Mouse (Mus musculus) midbrain, embryonic 12.5 days (tissue): ENCODE measurements at regions not wholly inside any gene's neighbourhood (a gene's known extent, or its start where the extent isn't known, plus 50 kb on each side); places are given as distances from the start of the nearest gene placed in this dataset.

ENCODE experiments used
- ATAC-seq: fragments of 200-750 bp; cut with Nextera tagmentation; 2 replicates; pipeline ENCODE4 v1.8.0; 2017; ENCODE audit warnings: low read depth, moderate TSS enrichment, moderate library complexity; ENCODE audit not compliant: low FRiP score
- H3K27ac ChIP-seq: fragments of 300-500 bp; sonication (generic); replicated peaks from 2 replicates; pipeline ENCODE4 v1.5.1; 2016; ENCODE audit warnings: mild to moderate bottlenecking
- H3K27me3 ChIP-seq: fragments of 300-500 bp; sonication (generic); 2 replicates; pipeline ENCODE4 v1.6.1; 2016; ENCODE audit warnings: mild to moderate bottlenecking
- H3K36me3 ChIP-seq: fragments of 300-500 bp; sonication (generic); 2 replicates; pipeline ENCODE4 v1.6.1; 2016
- H3K4me1 ChIP-seq: fragments of 300-500 bp; sonication (generic); 2 replicates; pipeline ENCODE4 v1.6.1; 2016
- H3K4me2 ChIP-seq: fragments of 300-500 bp; sonication (generic); replicated peaks from 2 replicates; pipeline ENCODE4 v1.6.1; 2016; ENCODE audit warnings: mild to moderate bottlenecking, moderate library complexity
- H3K4me3 ChIP-seq: fragments of 300-500 bp; sonication (generic); 2 replicates; pipeline ENCODE4 v1.5.1; 2016; ENCODE audit warnings: mild to moderate bottlenecking
- H3K9ac ChIP-seq: fragments of 300-500 bp; sonication (generic); replicated peaks from 2 replicates; pipeline ENCODE4 v1.6.1; 2016; ENCODE audit warnings: mild to moderate bottlenecking, moderate library complexity
- H3K9me3 ChIP-seq: fragments of 300-500 bp; sonication (generic); 2 replicates; pipeline ENCODE4 v1.6.1; 2016; ENCODE audit warnings: mild to moderate bottlenecking
- WGBS: fragments of 180-500 bp; shearing (Covaris S2); methylation state at CpG from one replicate; pipeline ENCODE4 v1.1.7; 2016; 5-methylcytosine and 5-hydroxymethylcytosine counted together

- Histone ChIP-seq H3K27ac (no peak overlapping the region), H3K4me1 (no peaks in the 10 kb centered on the region), H3K4me2 (no peak overlapping the region), H3K4me3 (no peak overlapping the region), H3K27me3 (no peaks in the 10 kb centered on the region), H3K9ac (no peak overlapping the region), H3K9me3 (no peaks in the 10 kb centered on the region), H3K36me3 (no peaks in the 10 kb centered on the region)
- ATAC-seq = no peak
- WGBS = 86% methylated on average over 4 of the region's 4 CpGs
Observed at GRCm38 (mm10) chr6:50957328-50957900, 303.2 kb upstream of the Npvf start.

- Histone ChIP-seq H3K4me2 (no peak overlapping the region), H3K9ac (no peak overlapping the region), H3K27ac (no peak overlapping the region), H3K4me1 (no peaks in the 10 kb centered on the region), H3K4me3 (no peak overlapping the region), H3K9me3 (no peaks in the 10 kb centered on the region), H3K27me3 (no peaks in the 10 kb centered on the region), H3K36me3 (no peaks in the 10 kb centered on the region)
- ATAC-seq = no peak
- 84% methylated on average over 5 of the region's 5 CpGs for WGBS
Observed at GRCm38 (mm10) chr6:50960341-50960740, 306.1 kb upstream of the Npvf start.

GRCm38 (mm10) chr6:50961592-50961991, 307.4 kb upstream of the Npvf start:
- no peaks in the 10 kb centered on the region for H3K9me3 ChIP-seq
- no peak for ATAC-seq
- H3K4me2 ChIP-seq = no peak overlapping the region
- H3K36me3 ChIP-seq = no peaks in the 10 kb centered on the region
- 75% methylated on average over 6 of the region's 6 CpGs for WGBS
- no peaks in the 10 kb centered on the region for H3K27me3 ChIP-seq
- H3K9ac ChIP-seq = no peak overlapping the region
- peak overlapping the region; percentile 25; the same call in 1 of the 2 replicates for H3K27ac ChIP-seq
- no peaks in the 10 kb centered on the region for H3K4me1 ChIP-seq
- no peak overlapping the region for H3K4me3 ChIP-seq

DNA sequence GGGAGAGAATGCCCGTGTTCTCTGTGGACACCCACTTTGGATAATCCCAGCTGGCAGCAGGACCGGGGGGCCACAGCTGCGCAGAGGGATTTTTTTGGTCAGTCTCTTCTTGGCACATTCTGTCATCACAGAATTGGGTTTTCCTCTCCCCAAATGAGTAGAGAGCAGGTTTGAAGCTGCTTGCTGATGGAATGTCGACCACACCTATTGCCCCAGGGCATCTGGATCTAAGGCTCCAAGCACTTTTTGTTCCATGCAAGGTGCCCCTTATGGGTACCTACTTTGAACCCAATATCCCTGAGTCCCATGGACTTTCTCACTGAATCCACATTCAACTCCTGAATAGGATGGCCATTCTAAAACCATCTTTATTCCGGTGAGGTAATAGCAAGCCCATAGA, 314.3 kb upstream of the Npvf start:
- WGBS = 89% methylated on average over 5 of the region's 5 CpGs

DNA sequence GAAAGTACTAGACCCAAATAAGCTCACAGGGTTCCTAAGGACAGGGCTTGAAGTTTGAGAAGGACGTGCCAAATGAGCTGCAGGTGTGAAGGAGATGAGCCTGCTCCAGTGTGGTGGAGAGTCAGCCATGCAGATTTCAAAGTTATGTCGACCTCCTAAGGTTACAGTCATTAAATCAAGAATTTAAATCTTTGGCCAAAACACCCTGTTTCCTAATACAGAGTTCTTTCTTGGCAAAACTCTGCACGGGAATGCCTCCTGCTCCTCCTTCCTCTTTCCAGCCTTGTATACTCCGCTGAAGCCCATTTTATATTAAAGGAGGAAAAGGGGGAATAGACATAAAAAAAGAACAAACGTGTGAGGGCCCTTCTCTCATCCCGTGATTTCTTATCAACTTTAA, 315.1 kb upstream of the Npvf start:
- no peak for ATAC-seq

More for the DNA sequence above, 314.3 kb upstream of the Npvf start:
- H3K4me3 ChIP-seq = no peak overlapping the region
- H3K9me3 ChIP-seq = no peaks in the 10 kb centered on the region
- H3K4me1 ChIP-seq = no peaks in the 10 kb centered on the region
- no peaks in the 10 kb centered on the region for H3K27me3 ChIP-seq
- no peak for ATAC-seq
- H3K27ac ChIP-seq = no peak overlapping the region
- no peaks in the 10 kb centered on the region for H3K36me3 ChIP-seq
- H3K4me2 ChIP-seq = no peak overlapping the region
- no peak overlapping the region for H3K9ac ChIP-seq

DNA sequence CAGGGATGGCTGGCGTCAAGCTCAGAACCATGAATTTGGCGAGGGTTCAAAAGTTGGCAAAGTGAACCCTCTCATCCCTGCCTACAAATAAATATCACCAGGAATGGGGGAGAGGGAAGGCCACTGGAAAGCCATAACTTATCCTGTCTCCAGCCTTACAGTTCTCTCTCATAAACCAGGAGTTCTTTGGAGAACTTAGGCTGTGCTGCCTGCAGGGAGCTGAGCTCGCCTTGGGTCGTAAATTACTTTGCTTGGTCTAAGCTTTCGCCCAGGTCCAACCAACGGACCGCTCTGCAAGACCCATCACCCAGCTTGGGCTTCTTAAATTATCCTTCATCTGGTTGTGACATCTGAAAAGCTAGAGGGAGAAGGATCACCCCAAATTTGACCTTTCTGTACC, 315.8 kb upstream of the Npvf start:
- Histone ChIP-seq H3K4me3 (no peak overlapping the region), H3K36me3 (no peaks in the 10 kb centered on the region), H3K4me2 (no peak overlapping the region), H3K27ac (no peak overlapping the region), H3K9ac (no peak overlapping the region), H3K9me3 (no peaks in the 10 kb centered on the region), H3K4me1 (no peaks in the 10 kb centered on the region), H3K27me3 (no peaks in the 10 kb centered on the region)
- WGBS = 87% methylated on average over 7 of the region's 7 CpGs
- ATAC-seq = no peak

More for the DNA sequence above, 315.1 kb upstream of the Npvf start:
- no peaks in the 10 kb centered on the region for H3K9me3 ChIP-seq
- no peaks in the 10 kb centered on the region for H3K4me1 ChIP-seq
- H3K27ac ChIP-seq = no peak overlapping the region
- no peak overlapping the region for H3K9ac ChIP-seq
- no peaks in the 10 kb centered on the region for H3K27me3 ChIP-seq
- no peak overlapping the region for H3K4me2 ChIP-seq
- 70% methylated on average over 6 of the region's 6 CpGs for WGBS
- no peak overlapping the region for H3K4me3 ChIP-seq
- H3K36me3 ChIP-seq = no peaks in the 10 kb centered on the region

DNA sequence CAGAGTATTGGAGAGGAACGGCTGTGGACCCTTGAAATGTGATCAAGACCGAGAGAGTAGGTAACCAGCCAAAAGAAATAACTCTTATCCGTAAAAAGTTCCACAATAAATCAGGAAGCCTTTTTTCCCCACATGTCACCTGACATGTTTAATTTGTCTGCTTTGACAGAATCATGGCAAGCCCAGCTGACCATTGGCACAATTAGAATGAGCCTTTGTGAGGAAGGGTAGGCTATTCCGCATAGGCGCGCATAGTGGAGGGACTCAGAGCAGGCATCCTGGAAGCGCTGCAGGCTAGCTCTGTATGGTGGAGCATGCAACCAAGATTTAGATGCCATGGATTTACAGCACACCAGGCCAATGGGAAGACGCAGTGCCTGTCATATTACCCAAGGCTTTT, 316.5 kb upstream of the Npvf start:
- H3K27ac ChIP-seq = no peak overlapping the region
- no peak overlapping the region for H3K4me2 ChIP-seq
- H3K4me1 ChIP-seq = no peaks in the 10 kb centered on the region
- no peak overlapping the region for H3K9ac ChIP-seq
- no peak for ATAC-seq
- no peaks in the 10 kb centered on the region for H3K27me3 ChIP-seq
- no peaks in the 10 kb centered on the region for H3K36me3 ChIP-seq
- no peak overlapping the region for H3K4me3 ChIP-seq
- no peaks in the 10 kb centered on the region for H3K9me3 ChIP-seq
- 92% methylated on average over 8 of the region's 8 CpGs for WGBS

DNA sequence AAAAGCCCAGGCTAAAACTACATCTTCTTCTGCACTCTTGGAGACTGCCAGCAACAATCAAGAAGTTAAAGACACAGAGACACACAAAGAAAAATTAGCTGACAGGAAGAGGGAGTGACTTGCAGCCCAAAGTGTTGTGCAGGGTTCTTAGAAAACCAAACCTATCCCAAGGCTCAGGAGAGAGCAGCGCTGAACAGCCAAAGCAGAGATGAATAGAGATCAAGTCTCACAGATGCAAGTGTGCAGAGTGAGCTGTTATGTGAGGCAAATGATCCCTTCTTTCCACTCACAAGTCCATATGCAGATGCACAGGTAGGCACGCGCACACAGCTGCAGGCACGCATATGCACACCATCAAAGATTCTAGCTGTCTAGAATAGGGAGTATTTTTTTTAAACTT, 318.0 kb upstream of the Npvf start:
- H3K4me2 ChIP-seq = no peak overlapping the region

GRCm38 (mm10) chr6:50973231-50973654, 319.0 kb upstream of the Npvf start:
- no peak overlapping the region for H3K27ac ChIP-seq
- no peak overlapping the region for H3K9ac ChIP-seq
- H3K27me3 ChIP-seq = no peaks in the 10 kb centered on the region; the same call in 1 of the 2 replicates
- WGBS = 94% methylated on average over 2 of the region's 2 CpGs
- H3K4me3 ChIP-seq = no peak overlapping the region
- 0 out of 2 replicates have a peak, but pooled peaks cover 6% of the 10 kb centered on the region for H3K4me1 ChIP-seq
- no peaks in the 10 kb centered on the region for H3K36me3 ChIP-seq
- no peak overlapping the region for H3K4me2 ChIP-seq
- H3K9me3 ChIP-seq = no peaks in the 10 kb centered on the region
- no peak for ATAC-seq

More for the DNA sequence above, 318.0 kb upstream of the Npvf start:
- Histone ChIP-seq H3K9me3 (no peaks in the 10 kb centered on the region), H3K4me3 (no peak overlapping the region), H3K4me1 (0 out of 2 replicates have a peak, but pooled peaks cover 5% of the 10 kb centered on the region), H3K36me3 (no peaks in the 10 kb centered on the region), H3K27ac (no peak overlapping the region), H3K27me3 (no peaks in the 10 kb centered on the region; the same call in 1 of the 2 replicates), H3K9ac (no peak overlapping the region)
- 91% methylated on average over 4 of the region's 4 CpGs for WGBS
- ATAC-seq = no peak

DNA sequence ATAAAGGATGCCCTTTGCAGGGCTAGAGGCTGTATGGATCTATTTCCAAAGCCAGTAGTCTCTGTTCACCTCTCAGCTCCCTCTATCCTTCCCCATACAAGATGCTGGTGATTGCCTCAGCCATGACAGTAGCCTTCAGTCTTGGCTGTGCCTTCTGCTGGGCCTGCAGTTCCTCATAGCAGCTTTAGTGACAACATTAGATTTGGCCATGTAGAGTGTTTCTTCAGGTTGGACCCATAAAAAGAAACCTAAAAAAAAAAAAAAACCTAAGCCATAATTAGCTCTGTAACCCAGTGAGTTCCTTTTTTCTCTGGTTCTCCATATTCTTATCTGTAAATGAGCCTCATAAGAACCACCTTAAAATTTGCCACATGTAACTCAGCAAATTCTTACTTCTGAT, 319.6 kb upstream of the Npvf start:
- Histone ChIP-seq H3K9ac (no peak overlapping the region), H3K4me1 (0 out of 2 replicates have a peak, but pooled peaks cover 9% of the 10 kb centered on the region), H3K4me2 (no peak overlapping the region), H3K36me3 (no peaks in the 10 kb centered on the region), H3K4me3 (no peak overlapping the region), H3K27ac (no peak overlapping the region), H3K27me3 (no peaks in the 10 kb centered on the region; the same call in 1 of the 2 replicates), H3K9me3 (no peaks in the 10 kb centered on the region)
- no peak for ATAC-seq

GRCm38 (mm10) chr6:50974961-50975360, 320.7 kb upstream of the Npvf start:
- Histone ChIP-seq H3K4me1 (0 out of 2 replicates have a peak, but pooled peaks cover 9% of the 10 kb centered on the region), H3K4me3 (no peak overlapping the region), H3K9me3 (no peaks in the 10 kb centered on the region), H3K27me3 (no peaks in the 10 kb centered on the region; the same call in 1 of the 2 replicates), H3K4me2 (no peak overlapping the region), H3K9ac (no peak overlapping the region), H3K27ac (no peak overlapping the region), H3K36me3 (no peaks in the 10 kb centered on the region)
- 23% methylated on average over 1 of the region's 1 CpGs for WGBS
- ATAC-seq = no peak

DNA sequence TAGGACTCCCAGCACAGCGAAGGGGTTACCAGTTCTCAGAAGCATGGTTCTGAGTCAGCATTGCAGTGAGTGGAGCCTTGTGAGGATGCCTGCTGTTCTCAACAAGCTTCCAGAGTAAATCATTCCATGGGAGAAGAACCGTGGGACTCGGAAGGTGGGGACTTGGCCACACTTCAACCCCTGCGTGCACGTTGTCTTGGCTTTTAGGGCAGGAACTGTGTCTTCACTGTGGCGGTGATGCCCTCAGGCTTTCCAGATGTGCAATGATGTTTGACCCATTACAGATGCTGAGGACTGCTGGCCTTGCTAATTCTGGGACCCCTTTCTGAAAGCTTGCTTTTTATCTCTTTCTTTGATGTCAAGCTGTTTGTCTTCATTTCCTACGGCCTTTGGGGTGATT, 322.7 kb upstream of the Npvf start:
- ATAC-seq = no peak
- Histone ChIP-seq H3K27me3 (no peaks in the 10 kb centered on the region; the same call in 1 of the 2 replicates), H3K4me2 (no peak overlapping the region), H3K36me3 (no peaks in the 10 kb centered on the region), H3K4me3 (no peak overlapping the region), H3K27ac (no peak overlapping the region), H3K9me3 (no peaks in the 10 kb centered on the region), H3K4me1 (peaks cover 15% of the 10 kb centered on the region), H3K9ac (no peak overlapping the region)
- 60% methylated on average over 7 of the region's 7 CpGs for WGBS

DNA sequence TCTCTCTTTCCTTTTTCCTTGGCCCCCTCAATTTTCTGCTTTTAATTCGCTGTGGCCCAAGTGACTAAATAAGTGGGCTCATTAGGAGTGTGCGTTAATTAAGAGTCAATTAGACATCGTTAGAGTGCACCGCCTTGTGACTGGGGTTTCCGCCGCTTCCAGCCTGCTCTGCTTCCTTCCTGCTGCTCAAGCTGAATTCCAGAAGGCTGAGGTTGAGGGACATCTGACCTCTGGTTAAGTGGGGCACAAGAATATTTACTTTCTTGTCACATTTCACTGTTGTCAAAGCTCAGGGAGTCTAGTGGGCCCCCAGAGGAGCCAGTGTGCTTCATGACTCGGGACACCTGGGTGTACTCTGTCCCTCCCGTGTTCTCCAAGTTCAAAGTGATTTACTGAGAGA, 323.1 kb upstream of the Npvf start:
- ATAC-seq = no peak
- Histone ChIP-seq H3K4me3 (no peak overlapping the region), H3K4me1 (peaks cover 19% of the 10 kb centered on the region), H3K36me3 (no peaks in the 10 kb centered on the region), H3K27ac (no peak overlapping the region), H3K9ac (no peak overlapping the region), H3K27me3 (no peaks in the 10 kb centered on the region; the same call in 1 of the 2 replicates), H3K4me2 (no peak overlapping the region), H3K9me3 (no peaks in the 10 kb centered on the region)
- 57% methylated on average over 8 of the region's 8 CpGs for WGBS
